Mouse (Mus musculus) spleen, postnatal 10 days (tissue): ENCODE data around the gene Gzf1.
A peak's percentile ranks its signal among the peaks of the same experiment; 100 is the strongest.

Experiments
- DNase-seq, 2 experiments: peaks; one replicate each; pipeline ENCODE4 v3.0.0; 2021 to 2022; ENCODE audit warnings: low spot score in 2 of 2

Gzf1 gene

GRCm38 (mm10) chr2:148680775-148681291 lies at the start of gene Gzf1:
TSS of gene Gzf1 (plus strand) at chr2:148681023.
- peak; percentile 99 for DNase-seq

- no peak for DNase-seq
Observed at GRCm38 (mm10) chr2:148631602-148632001, 49.2 kb upstream of the Gzf1 start.

GRCm38 (mm10) chr2:148634466-148634865 lies 46.4 kb upstream of the Gzf1 start:
- DNase-seq: no peak

- DNase-seq: no peak
Observed at GRCm38 (mm10) chr2:148642610-148643370, 38.0 kb upstream of the Gzf1 start.

- DNase-seq: no peak
Observed at GRCm38 (mm10) chr2:148644421-148645000, 36.3 kb upstream of the Gzf1 start.

GRCm38 (mm10) chr2:148650587-148651357 lies 30.1 kb upstream of the Gzf1 start:
- DNase-seq: no peak

- DNase-seq: peak; percentile 28 to 74
Observed at GRCm38 (mm10) chr2:148654961-148655360, 25.9 kb upstream of the Gzf1 start.

GRCm38 (mm10) chr2:148663458-148663857 lies 17.4 kb upstream of the Gzf1 start:
- no peak for DNase-seq

GRCm38 (mm10) chr2:148672199-148673096 lies 8.4 kb upstream of the Gzf1 start, which contains the start of gene Nxt1:
TSS of gene Nxt1 (plus strand) at chr2:148672601.
- DNase-seq: peak; percentile 99

- peak in 1 of 2 experiments; percentile 23 for DNase-seq
Observed at GRCm38 (mm10) chr2:148677801-148678200, 3.0 kb upstream of the Gzf1 start.

- no peak for DNase-seq
Observed at GRCm38 (mm10) chr2:148679346-148679745, 1.5 kb upstream of the Gzf1 start.

GRCm38 (mm10) chr2:148681461-148681891 lies 653 bp downstream of the Gzf1 start:
- peak in 1 of 2 experiments; percentile 71 for DNase-seq

GRCm38 (mm10) chr2:148683031-148683430 lies 2.2 kb downstream of the Gzf1 start:
- DNase-seq: no peak

GRCm38 (mm10) chr2:148684972-148685371 lies 4.1 kb downstream of the Gzf1 start:
- no peak for DNase-seq

- no peak for DNase-seq
Observed at GRCm38 (mm10) chr2:148685709-148686108, 4.9 kb downstream of the Gzf1 start.

- DNase-seq: no peak
Observed at GRCm38 (mm10) chr2:148686862-148687261, 6.0 kb downstream of the Gzf1 start.

- DNase-seq: no peak
Observed at GRCm38 (mm10) chr2:148687971-148688370, 7.1 kb downstream of the Gzf1 start.

GRCm38 (mm10) chr2:148689444-148690140 lies 8.8 kb downstream of the Gzf1 start:
- no peak for DNase-seq

GRCm38 (mm10) chr2:148690291-148690690 lies 9.5 kb downstream of the Gzf1 start:
- DNase-seq: no peak

GRCm38 (mm10) chr2:148690781-148691180 lies 10.0 kb downstream of the Gzf1 start:
- DNase-seq: no peak

- no peak for DNase-seq
Observed at GRCm38 (mm10) chr2:148698571-148698970, 17.7 kb downstream of the Gzf1 start.
